Mouse (Mus musculus): ENCODE results near the gene Lrrc28. TPM values are rescaled to one million over a fixed set of nuclear protein-coding genes. Genes with fewer than 3 reads are reported as not detected.

The Lrrc28 gene
- total RNA-seq, 2 experiments from 2014 or later: 12.0 to 13.3 TPM

DNA sequence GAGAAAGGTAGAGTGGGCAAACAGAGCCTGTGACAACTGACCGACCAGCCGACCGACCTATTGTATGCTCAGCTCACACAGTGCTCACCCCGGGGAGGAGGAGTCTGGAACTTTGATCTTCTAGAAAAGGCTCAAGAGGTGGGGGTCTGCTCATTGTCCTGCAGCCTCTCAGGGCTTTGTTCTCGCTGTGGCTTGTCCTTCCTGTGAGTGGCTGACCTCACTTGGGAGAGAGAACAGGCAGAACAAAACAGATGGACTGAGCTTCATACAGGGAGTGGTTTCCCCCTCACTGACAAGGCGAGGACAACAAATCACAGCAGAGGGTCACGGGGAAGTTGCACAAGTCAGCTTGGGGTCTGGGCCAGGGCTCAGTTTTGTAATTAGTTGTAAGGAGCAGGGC, 181.5 kb downstream of the Lrrc28 start:
- no peak for ATAC-seq (replicated peaks; ENCODE audit: low FRiP score, low TSS enrichment, poor library complexity, severe bottlenecking)

Other genes with a start within 250 kb of the Lrrc28 start
- 1.4 and 12.5 TPM in 2 replicates for gene Ttc23, start 2.1 kb upstream of the Lrrc28 start, total RNA-seq (2014; fragmentation: Nextera tagmentation)
- gene Ttc23, start 2.1 kb upstream of the Lrrc28 start, total RNA-seq (2017): 0.95 and 3.6 TPM in 2 replicates
- not detected in 2 replicates for gene Synm, start 114.5 kb upstream of the Lrrc28 start, total RNA-seq (2014; fragmentation: Nextera tagmentation)
- 0.52 TPM in 1 of 2 replicates, not detected in the other for gene Synm, start 114.5 kb upstream of the Lrrc28 start, total RNA-seq (2017)